Mouse (Mus musculus): Measurements from ENCODE around the gene Jph4. TPM values are rescaled to one million over a fixed set of nuclear protein-coding genes. Genes with fewer than 3 reads are reported as not detected.

Jph4 gene
- polyA plus RNA-seq (2015; fragmentation: Nextera tagmentation; extraction: Ambion mirVana): 2.7 and 2.9 TPM in 2 replicates

GRCm38 (mm10) chr14:55116425-55117200 is at the start of gene Jph4:
TSS of gene Jph4 (minus strand) at chr14:55116935.
- H3K36me3 ChIP-seq: no peaks in the 10 kb centered on the region
- peaks cover 62% of the 10 kb centered on the region for H3K27me3 ChIP-seq
- H3K9ac ChIP-seq: 0 out of 2 replicates have a peak within 1 kb of the TSS, but pooled peaks have one; percentile 77
- H3K4me1 ChIP-seq: peaks cover 35% of the 10 kb centered on the region
- no peaks in the 10 kb centered on the region for H3K9me3 ChIP-seq
- H3K27ac ChIP-seq: peak within 1 kb of the TSS; percentile 16; the same call in 1 of the 2 replicates
- peak within 1 kb of the TSS; percentile 66 for H3K4me3 ChIP-seq
- WGBS: 4% methylated on average over 21 of the region's 21 CpGs
- no peak for ATAC-seq (ENCODE audit: insufficient number of reproducible peaks, insufficient read depth, low FRiP score, low TSS enrichment, low read depth)
- H3K4me2 ChIP-seq: peak within 1 kb of the TSS; percentile 99

- Histone ChIP-seq H3K4me3 (no peak overlapping the region), H3K36me3 (no peaks in the 10 kb centered on the region), H3K9me3 (no peaks in the 10 kb centered on the region), H3K27me3 (peaks cover 8% of the 10 kb centered on the region; the same call in 1 of the 2 replicates), H3K9ac (no peak overlapping the region), H3K4me1 (peaks cover 7% of the 10 kb centered on the region), H3K4me2 (no peak overlapping the region), H3K27ac (no peak overlapping the region)
- WGBS: 44% methylated on average over 5 of the region's 5 CpGs
- no peak for ATAC-seq (ENCODE audit: insufficient number of reproducible peaks, insufficient read depth, low FRiP score, low TSS enrichment, low read depth)
Measured at GRCm38 (mm10) chr14:55164172-55164806, 47.6 kb upstream of the Jph4 start.

GRCm38 (mm10) chr14:55162168-55162567 is 45.4 kb upstream of the Jph4 start:
- Histone ChIP-seq H3K27me3 (no peaks in the 10 kb centered on the region), H3K36me3 (no peaks in the 10 kb centered on the region), H3K4me3 (no peak overlapping the region), H3K9ac (no peak overlapping the region), H3K4me2 (no peak overlapping the region), H3K27ac (no peak overlapping the region), H3K9me3 (no peaks in the 10 kb centered on the region), H3K4me1 (peaks cover 7% of the 10 kb centered on the region)
- no peak for ATAC-seq (ENCODE audit: insufficient number of reproducible peaks, insufficient read depth, low FRiP score, low TSS enrichment, low read depth)
- 78% methylated on average over 4 of the region's 4 CpGs for WGBS

GRCm38 (mm10) chr14:55161098-55161634 is 44.4 kb upstream of the Jph4 start:
- Histone ChIP-seq H3K27me3 (no peaks in the 10 kb centered on the region), H3K27ac (no peak overlapping the region), H3K9ac (no peak overlapping the region), H3K9me3 (no peaks in the 10 kb centered on the region), H3K4me2 (peak overlapping the region; percentile 53), H3K4me1 (peaks cover 7% of the 10 kb centered on the region), H3K4me3 (peak overlapping the region; percentile 21), H3K36me3 (no peaks in the 10 kb centered on the region)
- ATAC-seq (ENCODE audit: insufficient number of reproducible peaks, insufficient read depth, low FRiP score, low TSS enrichment, low read depth): peak; percentile 67; the same call in 1 of the 2 replicates
- 30% methylated on average over 14 of the region's 14 CpGs for WGBS

DNA sequence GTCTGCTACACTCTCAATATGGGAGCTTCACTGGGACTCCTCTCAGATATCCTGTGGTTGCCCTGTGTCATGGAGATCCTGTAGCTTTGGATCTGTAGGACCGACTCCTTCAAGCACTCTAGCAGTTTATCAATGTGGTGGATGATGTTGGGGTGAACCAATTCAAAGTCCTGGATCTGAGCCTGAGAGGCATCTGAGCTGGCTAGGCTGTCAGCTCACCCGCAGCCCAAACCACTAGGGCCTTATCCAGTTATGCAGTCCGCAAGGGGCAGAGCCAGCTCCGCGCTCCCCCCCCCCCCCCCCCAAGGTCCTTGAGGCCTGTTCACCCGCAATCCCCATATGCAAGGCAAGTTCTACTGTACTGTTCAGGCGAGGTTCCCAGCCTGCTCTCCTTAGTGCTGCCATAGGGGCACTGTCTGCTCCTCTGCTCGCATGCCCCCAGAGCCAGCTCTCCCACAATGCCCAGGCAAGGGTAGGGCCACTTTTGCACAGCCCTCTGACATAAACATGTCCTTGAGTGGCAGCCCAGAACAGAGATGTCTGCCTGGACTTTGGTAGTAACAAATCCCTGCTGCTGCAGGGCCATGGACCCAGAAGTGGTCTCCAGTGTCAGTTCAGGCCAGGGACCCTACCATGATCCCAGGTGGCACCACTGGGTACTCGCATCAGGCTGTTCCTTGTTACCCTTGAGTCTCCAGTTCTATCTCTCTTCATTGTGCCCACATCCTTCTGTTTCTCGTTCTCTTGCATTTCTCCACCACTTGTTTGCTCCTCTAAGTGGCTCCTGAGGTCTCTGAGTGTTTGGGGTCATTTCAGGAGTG is 43.7 kb upstream of the Jph4 start:
- Histone ChIP-seq H3K4me1 (peaks cover 7% of the 10 kb centered on the region), H3K4me2 (no peak overlapping the region; the same call in 1 of the 2 replicates), H3K27me3 (no peaks in the 10 kb centered on the region), H3K9me3 (no peaks in the 10 kb centered on the region), H3K36me3 (no peaks in the 10 kb centered on the region), H3K27ac (no peak overlapping the region), H3K9ac (no peak overlapping the region), H3K4me3 (no peak overlapping the region)
- ATAC-seq (ENCODE audit: insufficient number of reproducible peaks, insufficient read depth, low FRiP score, low TSS enrichment, low read depth): peak; percentile 43; the same call in 1 of the 2 replicates
- WGBS: 79% methylated on average over 8 of the region's 10 CpGs

- peaks cover 4% of the 10 kb centered on the region for H3K4me1 ChIP-seq
- H3K9ac ChIP-seq: no peak overlapping the region
- H3K27me3 ChIP-seq: no peaks in the 10 kb centered on the region
- no peak overlapping the region for H3K4me2 ChIP-seq
- ATAC-seq (ENCODE audit: insufficient number of reproducible peaks, insufficient read depth, low FRiP score, low TSS enrichment, low read depth): no peak
- 67% methylated on average over 12 of the region's 12 CpGs for WGBS
- H3K9me3 ChIP-seq: no peaks in the 10 kb centered on the region
- H3K36me3 ChIP-seq: no peaks in the 10 kb centered on the region
- H3K4me3 ChIP-seq: no peak overlapping the region
- no peak overlapping the region for H3K27ac ChIP-seq
Measured at GRCm38 (mm10) chr14:55157322-55158065, 40.8 kb upstream of the Jph4 start.

DNA sequence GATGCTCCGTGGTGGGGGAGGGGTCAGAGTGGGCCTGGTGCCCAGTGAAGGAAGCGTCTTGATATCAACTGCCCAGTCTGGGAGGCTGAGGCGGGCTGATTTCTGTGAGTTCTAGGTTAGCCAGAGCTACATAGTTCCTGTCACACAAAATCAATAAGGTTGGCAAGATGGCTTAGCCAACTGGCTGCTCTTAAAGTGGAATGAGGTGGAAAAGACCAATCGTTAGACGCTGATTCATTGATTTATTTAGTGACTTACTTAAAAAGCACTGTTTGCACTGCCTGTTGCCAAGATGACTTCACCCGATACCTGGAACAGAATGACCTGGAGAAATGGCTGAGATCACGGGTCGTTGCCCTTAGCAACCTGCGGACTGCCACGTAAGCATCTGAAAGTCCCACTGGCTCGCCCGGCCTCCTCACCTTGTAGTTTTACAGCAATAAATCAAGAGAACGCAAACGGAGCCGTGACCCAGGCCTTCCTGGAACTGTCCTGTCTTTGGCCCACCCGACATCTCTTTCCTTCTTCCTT is 36.3 kb upstream of the Jph4 start:
- no peak for ATAC-seq (ENCODE audit: insufficient number of reproducible peaks, insufficient read depth, low FRiP score, low TSS enrichment, low read depth)
- Histone ChIP-seq H3K9ac (no peak overlapping the region), H3K36me3 (no peaks in the 10 kb centered on the region), H3K4me2 (no peak overlapping the region), H3K27me3 (no peaks in the 10 kb centered on the region), H3K4me3 (no peak overlapping the region), H3K27ac (no peak overlapping the region), H3K4me1 (no peaks in the 10 kb centered on the region), H3K9me3 (no peaks in the 10 kb centered on the region)
- WGBS: 91% methylated on average over 16 of the region's 16 CpGs

DNA sequence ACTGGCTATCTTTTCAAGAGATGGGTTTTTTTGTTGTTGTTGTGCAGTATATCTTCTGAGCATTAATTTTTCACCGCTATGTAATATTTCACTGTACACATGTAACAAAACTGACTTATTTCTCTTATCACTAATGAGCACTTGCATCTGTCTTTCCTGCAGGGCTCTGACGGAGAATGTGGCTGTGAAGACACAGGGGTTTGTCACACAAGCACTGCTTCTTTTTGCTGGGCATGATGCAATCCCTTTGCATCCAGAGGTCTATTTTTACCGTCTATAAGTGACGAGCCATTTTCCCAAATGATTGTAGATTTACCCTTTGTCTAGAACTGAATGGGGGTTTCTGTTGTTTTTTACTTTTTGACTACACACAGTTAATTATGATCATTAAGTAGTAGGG is 35.4 kb upstream of the Jph4 start:
- Histone ChIP-seq H3K9ac (no peak overlapping the region), H3K9me3 (no peaks in the 10 kb centered on the region), H3K27me3 (no peaks in the 10 kb centered on the region), H3K4me1 (no peaks in the 10 kb centered on the region), H3K36me3 (no peaks in the 10 kb centered on the region), H3K27ac (no peak overlapping the region), H3K4me3 (no peak overlapping the region), H3K4me2 (no peak overlapping the region)
- no peak for ATAC-seq (ENCODE audit: insufficient number of reproducible peaks, insufficient read depth, low FRiP score, low TSS enrichment, low read depth)
- 87% methylated on average over 4 of the region's 4 CpGs for WGBS

GRCm38 (mm10) chr14:55150985-55151384 is 34.2 kb upstream of the Jph4 start:
- no peak overlapping the region for H3K9ac ChIP-seq
- WGBS: 82% methylated on average over 5 of the region's 5 CpGs
- ATAC-seq (ENCODE audit: insufficient number of reproducible peaks, insufficient read depth, low FRiP score, low TSS enrichment, low read depth): no peak

GRCm38 (mm10) chr14:55149041-55149440 is 32.3 kb upstream of the Jph4 start:
- no peaks in the 10 kb centered on the region for H3K36me3 ChIP-seq
- no peak overlapping the region for H3K9ac ChIP-seq
- H3K4me2 ChIP-seq: no peak overlapping the region
- H3K27ac ChIP-seq: no peak overlapping the region
- H3K4me3 ChIP-seq: no peak overlapping the region
- no peaks in the 10 kb centered on the region for H3K9me3 ChIP-seq
- ATAC-seq (ENCODE audit: insufficient number of reproducible peaks, insufficient read depth, low FRiP score, low TSS enrichment, low read depth): no peak
- 0 out of 2 replicates have a peak, but pooled peaks cover 3% of the 10 kb centered on the region for H3K4me1 ChIP-seq
- 72% methylated on average over 5 of the region's 5 CpGs for WGBS
- no peaks in the 10 kb centered on the region for H3K27me3 ChIP-seq

More at GRCm38 (mm10) chr14:55150985-55151384, 34.2 kb upstream of the Jph4 start:
- Histone ChIP-seq H3K9me3 (no peaks in the 10 kb centered on the region), H3K36me3 (no peaks in the 10 kb centered on the region), H3K27me3 (no peaks in the 10 kb centered on the region), H3K27ac (no peak overlapping the region), H3K4me1 (no peaks in the 10 kb centered on the region), H3K4me3 (no peak overlapping the region), H3K4me2 (no peak overlapping the region)

Data from embryonic facial prominence, embryonic 13.5 days (tissue).